Mouse (Mus musculus): ENCODE data around the gene Gng11. TPM values are rescaled to one million over a fixed set of nuclear protein-coding genes. Genes with fewer than 3 reads are reported as not detected.

Gene Gng11
- 10 to 100 TPM; 10.5 to 10.9 TPM for total RNA-seq (2021)
- long read RNA-seq, transcript Gng11-201 (2 exons, 919 nt), result major isoform, 6 of 9 reads
- long read RNA-seq, partial matches to known transcripts, result 3 of 9 reads
- long read RNA-seq, other reads (novel, unspliced or antisense), result 0 of 9 reads

- peak in 1 of 2 experiments; percentile 9 for DNase-seq (ENCODE audit: low spot score in 2 of 2)
Observed at GRCm38 (mm10) chr6:4003890-4004306, at the start of gene Gng11. Gene Gng11 (plus strand): TSS chr6:4003904.

- no peak for DNase-seq (ENCODE audit: low spot score in 2 of 2)
Observed at GRCm38 (mm10) chr6:3954969-3955368, 48.7 kb upstream of the Gng11 start.

DNA sequence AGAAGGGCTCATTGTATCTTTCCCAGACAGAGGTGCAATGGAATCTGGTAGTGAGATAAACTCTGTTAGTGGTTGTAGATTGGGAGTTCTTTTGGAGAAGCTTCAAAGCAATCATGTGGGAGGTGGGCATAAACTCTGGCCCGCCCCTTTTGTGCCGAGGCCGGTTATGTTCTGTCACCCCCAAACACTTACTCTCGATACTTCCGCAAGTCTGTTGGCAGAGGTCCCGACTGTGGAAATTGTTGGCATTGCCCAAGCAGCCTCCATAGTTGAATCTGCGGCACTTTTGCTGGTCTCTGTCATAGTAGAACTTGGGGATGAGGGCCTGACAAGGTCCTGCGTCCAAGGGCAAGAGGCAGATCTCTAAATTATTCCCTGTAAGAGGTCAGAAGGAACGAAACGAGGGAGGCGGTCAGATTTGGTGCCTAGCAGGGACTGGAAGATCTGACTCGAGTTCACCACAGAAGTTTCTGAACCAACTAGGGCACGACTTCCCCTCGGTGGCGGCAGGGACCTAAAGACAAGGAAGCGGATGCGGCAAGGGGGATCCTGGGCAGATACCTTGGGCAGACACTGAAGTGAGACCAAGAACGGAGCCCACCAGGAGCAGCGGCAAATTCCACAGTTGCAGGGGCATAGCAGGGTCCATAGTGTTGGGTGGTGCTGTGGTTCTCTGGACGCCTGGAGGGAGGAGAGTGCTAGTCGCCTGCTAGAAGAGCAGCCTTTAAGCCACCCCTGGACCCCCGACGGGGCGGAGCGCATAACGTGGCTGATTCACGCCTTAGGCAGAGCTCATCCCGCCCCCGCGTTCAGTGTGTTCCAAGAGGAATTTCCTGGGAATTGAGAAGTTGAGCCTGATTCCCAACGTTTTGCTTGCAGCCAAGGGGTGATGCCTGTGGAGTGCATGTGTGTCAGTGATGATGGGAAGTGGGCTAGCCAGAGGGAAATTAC lies 35.8 kb upstream of the Gng11 start:
- DNase-seq (ENCODE audit: low spot score in 2 of 2), result peak in 1 of 2 experiments; percentile 11

DNA sequence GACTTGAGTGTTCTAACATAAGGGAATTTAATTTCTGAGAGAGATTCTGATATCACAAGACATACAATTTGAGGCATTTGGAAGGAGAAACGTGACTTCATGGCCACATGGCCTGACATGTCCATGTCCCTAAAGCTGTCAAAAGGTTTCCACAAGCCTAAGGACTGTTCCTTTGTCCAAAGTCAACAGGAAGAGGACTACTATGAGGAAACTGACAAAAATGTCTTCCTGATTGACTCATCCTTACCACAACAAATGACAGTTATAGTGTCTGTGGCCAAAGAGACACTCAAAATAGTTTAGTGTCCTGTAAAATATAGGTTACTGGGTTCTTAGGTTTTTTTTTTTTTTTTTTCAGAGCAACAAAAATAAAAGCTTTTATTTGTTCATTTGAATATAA lies 30.0 kb upstream of the Gng11 start:
- DNase-seq (ENCODE audit: low spot score in 2 of 2), result no peak

- DNase-seq (ENCODE audit: low spot score in 2 of 2), result no peak
Observed at GRCm38 (mm10) chr6:3982661-3983284, 20.9 kb upstream of the Gng11 start.

DNA sequence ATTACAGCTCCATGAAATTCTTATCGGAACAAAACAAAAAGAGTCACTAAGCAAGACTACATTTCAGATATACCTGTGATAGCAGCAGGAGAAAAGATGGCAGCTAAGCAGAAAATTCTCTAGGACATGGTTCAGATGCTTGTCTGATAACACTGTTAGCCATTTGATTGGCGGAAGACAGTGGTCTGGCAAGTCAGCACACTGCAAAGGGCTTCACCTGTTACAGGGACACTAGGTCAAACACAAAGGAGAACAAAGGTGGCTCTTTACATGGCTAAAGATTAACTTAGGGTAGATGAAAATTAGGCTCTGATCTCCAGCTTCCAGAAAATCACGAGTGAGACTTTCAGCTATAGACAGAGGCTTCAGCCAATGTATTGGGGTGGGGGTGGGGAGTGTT lies 15.0 kb upstream of the Gng11 start, which contains the start of gene Tfpi2:
TSS of gene Tfpi2 (minus strand) at position 170 of the 400 bp plus-strand sequence.
- no peak for DNase-seq (ENCODE audit: low spot score in 2 of 2)

DNA sequence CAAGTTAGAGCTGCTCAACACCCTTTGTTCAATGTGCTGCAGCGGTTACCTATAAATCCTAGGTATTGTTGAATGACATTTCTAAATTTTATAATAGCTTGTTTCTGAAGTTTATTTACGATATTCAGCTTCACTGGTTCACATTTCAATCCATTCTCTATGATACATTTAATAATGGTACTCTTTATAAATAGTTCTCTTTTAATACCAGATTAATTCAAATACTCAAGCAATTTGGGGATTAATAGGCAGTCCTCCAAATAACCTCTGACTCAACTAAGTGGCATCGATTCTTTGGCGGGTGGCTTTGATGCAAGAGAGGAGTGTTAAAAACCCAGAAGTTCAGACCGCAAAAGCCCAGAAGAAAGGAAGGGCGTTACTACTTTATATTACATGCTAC lies 10.2 kb upstream of the Gng11 start, which contains the start of gene Gngt1:
TSS of gene Gngt1 (plus strand) at position 301 of the 400 bp plus-strand sequence.
- no peak for DNase-seq (ENCODE audit: low spot score in 2 of 2)

DNA sequence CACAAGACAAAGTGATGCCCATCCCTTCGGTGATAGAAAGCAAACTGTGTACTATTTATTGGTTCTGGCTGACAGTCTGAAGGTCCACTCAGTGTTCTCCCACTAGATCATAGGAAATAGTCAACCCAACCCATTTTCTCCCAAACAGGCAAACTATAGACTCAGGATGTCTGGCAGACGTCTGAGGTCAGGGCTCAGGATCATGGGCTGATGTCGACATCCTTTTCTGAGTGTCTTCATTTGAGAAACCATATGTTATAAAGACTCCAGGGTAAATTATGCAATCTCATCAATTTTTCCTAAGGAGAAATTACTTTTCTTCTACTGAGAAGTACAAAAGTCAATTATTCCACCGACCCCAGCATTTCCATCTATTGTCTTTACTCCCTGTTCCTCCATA lies 5.6 kb upstream of the Gng11 start:
- no peak for DNase-seq (ENCODE audit: low spot score in 2 of 2)

DNA sequence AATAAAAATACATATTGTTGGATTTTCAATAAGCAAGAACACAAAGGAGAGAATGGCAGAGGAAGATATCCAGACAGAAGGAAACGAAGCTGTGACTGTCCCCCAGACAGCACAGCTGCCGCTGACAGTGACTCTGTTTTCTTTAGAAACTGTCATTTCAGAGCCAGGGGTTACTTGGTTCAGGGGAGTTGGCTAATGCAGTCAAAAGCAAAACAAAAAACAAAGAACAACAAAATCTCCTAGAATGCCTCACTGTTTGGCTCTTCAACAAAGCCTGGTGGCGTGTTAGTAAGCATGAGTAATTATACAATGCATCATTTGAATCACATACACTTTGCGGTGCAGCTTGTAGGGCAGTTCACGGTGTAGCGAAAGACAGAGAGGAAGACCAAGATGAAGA lies 4.4 kb upstream of the Gng11 start:
- DNase-seq (ENCODE audit: low spot score in 2 of 2), result no peak

- no peak for DNase-seq (ENCODE audit: low spot score in 2 of 2)
Observed at GRCm38 (mm10) chr6:4000716-4001115, 3.0 kb upstream of the Gng11 start.

- DNase-seq (ENCODE audit: low spot score in 2 of 2), result no peak
Observed at GRCm38 (mm10) chr6:4003445-4003844, 259 bp upstream of the Gng11 start.

GRCm38 (mm10) chr6:4004808-4005207 lies 1.1 kb downstream of the Gng11 start:
- DNase-seq (ENCODE audit: low spot score in 2 of 2), result no peak

DNA sequence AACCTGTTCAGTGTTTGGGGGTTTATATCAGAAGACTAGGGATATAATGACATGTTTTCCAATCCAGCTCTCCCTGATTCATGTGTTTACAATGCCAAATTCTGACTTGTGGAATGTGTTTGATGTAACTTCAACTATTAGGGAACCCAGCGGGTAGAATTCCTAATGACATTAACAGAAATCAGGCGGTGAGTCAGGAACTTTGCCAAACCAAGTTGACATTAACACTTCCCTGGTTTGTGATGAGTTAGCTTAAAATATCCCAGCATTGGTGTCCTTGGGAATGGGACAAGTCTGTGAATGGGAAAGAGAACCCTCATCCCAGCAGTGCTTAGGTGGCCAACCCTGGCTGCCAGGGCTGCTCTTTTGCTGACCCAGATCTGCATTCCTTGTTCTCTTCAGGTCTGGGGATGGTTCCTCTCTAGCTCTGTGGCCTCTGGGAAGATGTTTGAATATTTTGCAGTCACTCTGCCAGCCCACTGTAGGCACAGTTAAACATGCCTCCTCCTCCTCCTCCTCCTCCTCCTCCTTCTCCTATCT lies 4.9 kb downstream of the Gng11 start:
- DNase-seq (ENCODE audit: low spot score in 2 of 2), result no peak

DNA sequence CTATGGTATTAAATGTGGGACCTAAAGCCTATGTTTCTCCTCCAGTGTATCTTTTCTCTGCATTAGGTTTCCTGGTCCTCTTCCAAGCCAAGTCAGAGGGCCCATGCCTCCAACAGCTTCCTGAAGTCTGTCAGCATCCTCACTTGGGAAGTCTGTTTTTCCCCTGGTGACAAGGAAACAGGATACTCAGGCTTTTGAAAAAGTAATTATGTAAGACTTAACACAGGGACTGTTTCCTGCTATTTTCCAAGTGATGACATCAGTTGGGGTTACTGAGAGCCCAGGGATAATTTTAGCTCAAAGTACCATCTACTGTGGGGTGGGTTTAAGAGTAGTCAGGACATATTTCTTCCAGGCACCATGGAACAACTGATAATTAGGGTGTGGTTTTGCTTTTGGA lies 5.8 kb downstream of the Gng11 start:
- DNase-seq (ENCODE audit: low spot score in 2 of 2), result no peak

- no peak for DNase-seq (ENCODE audit: low spot score in 2 of 2)
Observed at GRCm38 (mm10) chr6:4022645-4023044, 18.9 kb downstream of the Gng11 start.

DNA sequence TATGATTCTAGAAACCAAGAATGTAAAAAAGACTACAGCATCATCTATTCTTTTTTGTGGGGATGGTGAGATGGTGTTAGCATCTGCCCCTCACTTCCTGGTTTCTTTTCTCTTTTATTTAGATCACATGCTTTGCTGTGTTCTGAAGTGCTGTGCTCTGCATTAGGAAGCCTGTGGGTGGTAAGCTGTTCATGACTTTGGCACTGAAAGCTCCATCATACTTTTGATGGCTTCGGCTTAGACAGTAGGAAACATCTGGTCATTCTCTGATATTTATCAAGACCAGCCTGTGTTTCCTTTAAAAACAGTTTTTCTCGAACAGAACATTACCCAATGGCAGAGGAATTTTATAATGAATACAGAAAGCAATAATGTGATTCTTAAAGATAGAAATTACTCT lies 22.7 kb downstream of the Gng11 start:
- no peak for DNase-seq (ENCODE audit: low spot score in 2 of 2)

DNA sequence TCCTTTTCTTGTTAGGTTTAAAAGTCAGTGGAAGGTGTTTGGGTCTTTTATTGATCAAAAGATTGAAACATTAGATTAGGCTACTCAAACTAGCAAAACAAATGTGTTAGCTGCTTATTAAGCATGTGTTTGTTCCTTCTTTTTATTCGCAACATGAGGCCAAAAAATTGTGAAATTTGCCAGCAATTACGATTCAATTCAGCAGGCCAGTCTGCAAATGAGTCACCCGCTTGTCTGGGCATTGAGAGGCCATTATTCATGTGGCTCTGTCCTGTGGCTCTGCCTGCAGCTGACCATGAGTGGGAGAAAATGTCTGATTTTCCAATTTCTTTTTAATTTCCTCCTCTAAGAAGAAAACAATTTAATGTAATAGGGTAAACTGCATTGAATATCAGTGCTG lies 27.3 kb downstream of the Gng11 start:
- DNase-seq (ENCODE audit: low spot score in 2 of 2), result peak in 1 of 2 experiments; percentile 4

- DNase-seq (ENCODE audit: low spot score in 2 of 2), result no peak
Observed at GRCm38 (mm10) chr6:4041821-4042220, 38.1 kb downstream of the Gng11 start.

GRCm38 (mm10) chr6:4047200-4047599 lies 43.5 kb downstream of the Gng11 start:
- no peak for DNase-seq (ENCODE audit: low spot score in 2 of 2)

DNA sequence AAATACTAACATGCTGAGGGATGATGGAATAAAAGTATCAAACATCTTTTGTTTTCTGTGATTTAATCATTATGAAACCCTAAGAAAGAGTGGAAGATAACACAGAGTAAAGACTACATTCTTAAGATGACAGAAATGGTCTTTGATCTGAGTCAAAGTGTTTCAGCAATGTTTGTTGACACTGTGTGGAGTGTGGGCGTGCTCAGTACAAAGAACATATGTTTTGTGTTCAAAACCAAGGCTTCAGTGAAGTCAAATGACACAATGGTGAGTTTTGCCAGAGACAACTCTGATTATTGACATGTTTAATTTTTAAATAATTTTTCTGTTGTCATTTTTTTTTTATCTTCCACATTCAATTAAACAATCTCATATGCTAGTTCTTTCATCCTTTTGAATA lies 49.1 kb downstream of the Gng11 start:
- DNase-seq (ENCODE audit: low spot score in 2 of 2), result no peak

GRCm38 (mm10) chr6:4054387-4054786 lies 50.7 kb downstream of the Gng11 start:
- no peak for DNase-seq (ENCODE audit: low spot score in 2 of 2)

All from layer of hippocampus, adult 18-20 months (tissue).